Mouse (Mus musculus) CH12.LX (cell line): ENCODE results near the gene Zic4.

ENCODE experiments used
- CTCF ChIP-seq, 2 experiments: IDR thresholded peaks in 1 of 2; conservative IDR thresholded peaks in 1 of 2; 2 replicates each; pipeline ENCODE4 v1.5.1; 2011 to 2012; ENCODE audit warnings: low read depth in 2 of 2, low read length in 2 of 2, improper control_type of control experiment in 1 of 2, inconsistent platforms in 1 of 2, mild to moderate bottlenecking in 1 of 2, moderate library complexity in 1 of 2
- MAFK ChIP-seq: IDR thresholded peaks from 2 replicates; pipeline ENCODE4 v1.6.1; 2011; ENCODE audit warnings: low read length, improper control_type of control experiment; ENCODE audit not compliant: insufficient replicate concordance
- POLR2A ChIP-seq: IDR thresholded peaks from 2 replicates; pipeline ENCODE4 v1.6.1; 2011; ENCODE audit warnings: low read depth, mild to moderate bottlenecking, improper control_type of control experiment, low read length
- POLR2AphosphoS2 ChIP-seq: IDR thresholded peaks from 2 replicates; pipeline ENCODE4 v1.6.1; 2011; ENCODE audit warnings: low read depth, low read length, improper control_type of control experiment
- TBP ChIP-seq: conservative IDR thresholded peaks from 2 replicates; pipeline ENCODE4 v1.6.1; 2011; ENCODE audit warnings: low read depth, low read length, improper control_type of control experiment
- ZNF384 ChIP-seq: IDR thresholded peaks from 2 replicates; pipeline ENCODE4 v1.6.1; 2012; ENCODE audit warnings: low read depth, low read length, improper control_type of control experiment, inconsistent platforms

DNA sequence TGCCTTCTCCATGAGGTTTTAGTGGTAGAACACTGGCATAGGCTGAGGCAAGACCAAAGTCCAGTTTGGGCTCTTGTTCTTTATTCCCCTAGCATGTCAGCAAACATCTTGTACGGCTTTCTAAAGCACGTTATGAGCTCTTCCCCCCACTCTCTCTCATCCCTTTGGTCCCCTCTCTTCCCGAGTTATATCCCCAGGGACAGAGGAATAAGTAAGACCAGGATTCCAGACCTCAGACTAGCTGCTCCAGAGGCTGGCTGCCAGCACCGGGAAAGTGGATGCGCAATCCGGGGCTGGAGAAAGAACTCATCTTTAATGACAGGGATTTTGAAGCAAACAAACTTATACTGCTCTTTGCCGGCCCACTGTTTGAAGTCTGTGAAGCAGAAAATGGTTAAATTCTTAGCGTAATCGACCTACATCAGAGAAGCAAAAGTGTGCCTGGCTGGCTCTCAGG lies 18.3 kb downstream of the Zic4 start:
- TF ChIP-seq MAFK (no peak), CTCF (conservative IDR thresholded peaks at IDR 0.05 in 1 of 2, IDR thresholded peaks at IDR 0.05 in 1 of 2; ENCODE audit: low read depth in 2 of 2, low read length in 2 of 2) (no peak), POLR2AphosphoS2 (no peak), TBP (no peak), POLR2A (no peak), ZNF384 (no peak)
